Mouse (Mus musculus): ENCODE measurements around the gene Mvb12a.

GRCm38 (mm10) chr8:71591471-71592373, 49.0 kb downstream of the Mvb12a start, which contains the start of gene Pgls:
- TF ChIP-seq EP300 (IDR thresholded peaks at IDR 0.05; ENCODE audit: low read length): peak; percentile 77
- TF ChIP-seq MAX (IDR thresholded peaks at IDR 0.05; ENCODE audit: low read length): no peak
- no peak for TF ChIP-seq CTCF (conservative IDR thresholded peaks at IDR 0.05 in 1 of 2, IDR thresholded peaks at IDR 0.05 in 1 of 2; ENCODE audit: low read depth in 2 of 2, low read length in 2 of 2)
